Mouse (Mus musculus) CH12.LX (cell line): ENCODE data around the gene Bbs12. TPM values are rescaled to one million over a fixed set of nuclear protein-coding genes. Genes with fewer than 3 reads are reported as not detected.

Source experiments
- DNase-seq: peaks from one replicate; pipeline ENCODE4 v3.0.0-alpha.2; 2013; ENCODE audit errors: extremely low read depth
- H3K27ac ChIP-seq: 2 replicates; pipeline ENCODE4 v1.5.1; 2012; ENCODE audit warnings: low read depth, mild to moderate bottlenecking, control low read depth, moderate library complexity; ENCODE audit not compliant: insufficient read depth
- H3K27me3 ChIP-seq: replicated peaks from 2 replicates; pipeline ENCODE3; 2012; ENCODE audit warnings: inconsistent platforms
- H3K36me3 ChIP-seq, 2 experiments: replicated peaks in 1 of 2; 2 replicates each; pipeline versions ENCODE3 to v1.6.1; 2012; ENCODE audit warnings: inconsistent platforms in 1 of 2, low read length in 1 of 2, mild to moderate bottlenecking in 1 of 2, mixed read lengths in 1 of 2, moderate library complexity in 1 of 2; ENCODE audit not compliant: control insufficient read depth in 1 of 2, insufficient read depth in 1 of 2
- H3K4me1 ChIP-seq, 2 experiments: 2 replicates each; pipeline ENCODE4 v1.6.1; 2012; ENCODE audit warnings: inconsistent platforms in 1 of 2, moderate library complexity in 1 of 2; ENCODE audit not compliant: insufficient read depth in 2 of 2, control insufficient read depth in 1 of 2
- H3K4me2 ChIP-seq: 2 replicates; pipeline ENCODE4 v1.6.1; 2012; ENCODE audit warnings: low read depth, mild to moderate bottlenecking, control low read depth; ENCODE audit not compliant: poor library complexity, insufficient read depth, severe bottlenecking
- H3K4me3 ChIP-seq, 3 experiments: fragments of 150-350 bp in 1 of 3; sonication (generic) in 1 of 3; replicated peaks in 1 of 3; 2 replicates each; pipeline versions ENCODE3 to v1.5.1; 2011 to 2012; ENCODE audit warnings: low read depth in 2 of 3, low read length in 2 of 3, mild to moderate bottlenecking in 2 of 3, moderate library complexity in 2 of 3, control low read depth in 1 of 3, improper control_type of control experiment in 1 of 3, inconsistent platforms in 1 of 3, mixed read lengths in 1 of 3; ENCODE audit not compliant: poor library complexity in 1 of 3
- H3K79me2 ChIP-seq: replicated peaks from 2 replicates; pipeline ENCODE4 v1.6.1; 2012; ENCODE audit warnings: mild to moderate bottlenecking, moderate library complexity; ENCODE audit not compliant: control insufficient read depth, poor library complexity, insufficient read depth, severe bottlenecking; ENCODE audit errors: extremely low read depth
- H3K9ac ChIP-seq: 2 replicates; pipeline ENCODE4 v1.6.1; 2012; ENCODE audit warnings: low read depth, mild to moderate bottlenecking, control low read depth, moderate library complexity; ENCODE audit not compliant: insufficient read depth
- H3K9me3 ChIP-seq: replicated peaks from 2 replicates; pipeline ENCODE3; 2012; ENCODE audit warnings: low read length, inconsistent platforms, mixed read lengths
- BHLHE40 ChIP-seq: IDR thresholded peaks from 2 replicates; pipeline ENCODE4 v1.6.1; 2011; ENCODE audit warnings: mild to moderate bottlenecking, low read depth, low read length, improper control_type of control experiment
- CHD2 ChIP-seq: IDR thresholded peaks from 2 replicates; pipeline ENCODE4 v1.6.1; 2011; ENCODE audit warnings: low read length, improper control_type of control experiment
- CTCF ChIP-seq, 2 experiments: IDR thresholded peaks in 1 of 2; conservative IDR thresholded peaks in 1 of 2; 2 replicates each; pipeline ENCODE4 v1.5.1; 2011 to 2012; ENCODE audit warnings: low read depth in 2 of 2, low read length in 2 of 2, improper control_type of control experiment in 1 of 2, inconsistent platforms in 1 of 2, mild to moderate bottlenecking in 1 of 2, moderate library complexity in 1 of 2
- ELF1 ChIP-seq: IDR thresholded peaks from 2 replicates; pipeline ENCODE4 v1.6.1; 2014; ENCODE audit warnings: low read depth, mild to moderate bottlenecking, inconsistent platforms, low read length, improper control_type of control experiment
- GABPA ChIP-seq: IDR thresholded peaks from 2 replicates; pipeline ENCODE4 v1.6.1; 2012; ENCODE audit warnings: low read depth, low read length, improper control_type of control experiment, inconsistent platforms; ENCODE audit not compliant: insufficient replicate concordance
- HCFC1 ChIP-seq: IDR thresholded peaks from 2 replicates; pipeline ENCODE4 v1.6.1; 2012; ENCODE audit warnings: low read depth, mild to moderate bottlenecking, inconsistent platforms, low read length, improper control_type of control experiment
- IRF4 ChIP-seq: IDR thresholded peaks from 2 replicates; pipeline ENCODE4 v1.6.1; 2014; ENCODE audit warnings: low read depth, mild to moderate bottlenecking, inconsistent platforms, low read length, improper control_type of control experiment
- JUND ChIP-seq: conservative IDR thresholded peaks from 2 replicates; pipeline ENCODE4 v1.6.1; 2011; ENCODE audit warnings: low read depth, low read length, improper control_type of control experiment
- MAX ChIP-seq: IDR thresholded peaks from 2 replicates; pipeline ENCODE4 v1.6.1; 2011; ENCODE audit warnings: low read length, improper control_type of control experiment
- MAZ ChIP-seq: IDR thresholded peaks from 2 replicates; pipeline ENCODE4 v1.6.1; 2012; ENCODE audit warnings: low read depth, mild to moderate bottlenecking, inconsistent platforms, low read length, improper control_type of control experiment, moderate library complexity
- MEF2A ChIP-seq: IDR thresholded peaks from 2 replicates; pipeline ENCODE4 v1.6.1; 2014; ENCODE audit warnings: low read depth, mild to moderate bottlenecking, inconsistent platforms, low read length, improper control_type of control experiment, borderline replicate concordance
- MXI1 ChIP-seq: IDR thresholded peaks from 2 replicates; pipeline ENCODE4 v1.6.1; 2011; ENCODE audit warnings: mild to moderate bottlenecking, low read depth, low read length, improper control_type of control experiment
- MYC ChIP-seq: IDR thresholded peaks from 2 replicates; pipeline ENCODE4 v1.6.1; 2011; ENCODE audit warnings: low read depth, mild to moderate bottlenecking, improper control_type of control experiment, low read length
- NRF1 ChIP-seq: IDR thresholded peaks from 2 replicates; pipeline ENCODE4 v1.6.1; 2014; ENCODE audit warnings: low read depth, mild to moderate bottlenecking, inconsistent platforms, low read length, improper control_type of control experiment, moderate library complexity
- POLR2AphosphoS2 ChIP-seq: IDR thresholded peaks from 2 replicates; pipeline ENCODE4 v1.6.1; 2011; ENCODE audit warnings: low read depth, low read length, improper control_type of control experiment
- RAD21 ChIP-seq: IDR thresholded peaks from 2 replicates; pipeline ENCODE4 v1.6.1; 2011; ENCODE audit warnings: low read depth, mild to moderate bottlenecking, low read length, improper control_type of control experiment, moderate library complexity
- SIN3A ChIP-seq: IDR thresholded peaks from 2 replicates; pipeline ENCODE4 v1.6.1; 2012; ENCODE audit warnings: low read length, improper control_type of control experiment, inconsistent platforms
- SMC3 ChIP-seq: IDR thresholded peaks from 2 replicates; pipeline ENCODE4 v1.6.1; 2011; ENCODE audit warnings: low read depth, low read length, improper control_type of control experiment
- TBP ChIP-seq: conservative IDR thresholded peaks from 2 replicates; pipeline ENCODE4 v1.6.1; 2011; ENCODE audit warnings: low read depth, low read length, improper control_type of control experiment
- USF2 ChIP-seq: conservative IDR thresholded peaks from 2 replicates; pipeline ENCODE4 v1.6.1; 2011; ENCODE audit warnings: low read depth, low read length, improper control_type of control experiment
- ZC3H11A ChIP-seq: IDR thresholded peaks from 2 replicates; pipeline ENCODE4 v1.6.1; 2012; ENCODE audit warnings: low read depth, mild to moderate bottlenecking, inconsistent platforms, low read length, improper control_type of control experiment
- ZKSCAN1 ChIP-seq: IDR thresholded peaks from 2 replicates; pipeline ENCODE4 v1.6.1; 2012; ENCODE audit warnings: low read depth, inconsistent platforms, low read length, improper control_type of control experiment, borderline replicate concordance
- ZNF384 ChIP-seq: IDR thresholded peaks from 2 replicates; pipeline ENCODE4 v1.6.1; 2012; ENCODE audit warnings: low read depth, low read length, improper control_type of control experiment, inconsistent platforms
- dilution Hi-C: fragments of 300-500 bp; cut with MboI; formaldehyde crosslinking; loops from 2 replicates; pipeline ENCODE4 v1.14.3; 2020; ENCODE audit warnings: low sequenced_read_pairs; ENCODE audit not compliant: extremely low pct_unique_long_range_greater_than_20kb, extremely low pct_ligation_motif_present
- in situ Hi-C: fragments of 300-500 bp; cut with MboI; formaldehyde crosslinking; loops from 3 replicates; pipeline ENCODE4 v1.14.3; 2019; ENCODE audit warnings: low sequenced_read_pairs, low pct_ligation_motif_present, low pct_unique_long_range_greater_than_20kb, mixed read lengths
- polyA plus RNA-seq: library from polyadenylated mRNA; unstranded; fragments of >175 nt; gene quantifications from 2 replicates; pipeline ENCODE4 v1.2.1, GENCODE M21; 2012; ENCODE audit warnings: low read depth; ENCODE audit not compliant: insufficient read length
- total RNA-seq, 2 experiments: library from RNA; depleted of rRNA; stranded (reverse); fragments of 300-350 nt in 1 of 2; fragments of >200 nt in 1 of 2; gene quantifications; 2 replicates each; pipeline ENCODE4 v1.2.3; 2012 to 2014

The Bbs12 gene
- total and polyA plus RNA-seq, 3 experiments: 3.2 to 8.3 (median 4.0) TPM

- no peak for TF ChIP-seq JUND
- peak; percentile 47 to 73 for TF ChIP-seq CTCF (conservative IDR thresholded peaks at IDR 0.05 in 1 of 2, IDR thresholded peaks at IDR 0.05 in 1 of 2; ENCODE audit: low read depth in 2 of 2, low read length in 2 of 2)
- peak; percentile 16; the same call in 1 of the 2 replicates for TF ChIP-seq ZC3H11A
- TF ChIP-seq BHLHE40: no peak
- TF ChIP-seq POLR2AphosphoS2: no peak
- TF ChIP-seq SIN3A: no peak
- no peak for TF ChIP-seq NRF1
- TF ChIP-seq HCFC1: no peak
- no peak for TF ChIP-seq IRF4
- peak; percentile 80 for TF ChIP-seq SMC3
- TF ChIP-seq ZKSCAN1: no peak
- no peak for TF ChIP-seq GABPA
- TF ChIP-seq RAD21: peak; percentile 72
- no peak for TF ChIP-seq CHD2
- TF ChIP-seq, all 38 proteins: peak for 4
- Histone ChIP-seq H3K4me3 (no peak overlapping the region), H3K9ac (no peak overlapping the region), H3K36me3 (no peaks in the 10 kb centered on the region), H3K4me2 (no peak overlapping the region), H3K27me3 (peaks cover 4% of the 10 kb centered on the region), H3K79me2 (no peaks in the 10 kb centered on the region), H3K27ac (no peak overlapping the region), H3K4me1 (peaks cover 0 to 4% of the 10 kb centered on the region in 2 experiments; a peak in 3 of 4 replicates), H3K9me3 (no peaks in the 10 kb centered on the region)
- dilution Hi-C loops: no loop called here
- DNase-seq: peak; percentile 58
- in situ Hi-C loops: no loop called here
Observed at GRCm38 (mm10) chr3:37341110-37341509, 28.8 kb downstream of the Bbs12 start.

GRCm38 (mm10) chr3:37342811-37343210 lies 30.5 kb downstream of the Bbs12 start:
- TF ChIP-seq CTCF (conservative IDR thresholded peaks at IDR 0.05 in 1 of 2, IDR thresholded peaks at IDR 0.05 in 1 of 2; ENCODE audit: low read depth in 2 of 2, low read length in 2 of 2) (no peak), ELF1 (no peak), TBP (no peak), MYC (no peak), ZNF384 (no peak), MAZ (no peak), MAX (no peak), BHLHE40 (no peak), MXI1 (no peak), JUND (no peak), CHD2 (no peak), POLR2AphosphoS2 (no peak), MEF2A (no peak), USF2 (no peak)
- TF ChIP-seq, all 38 proteins: peak for 0
- Histone ChIP-seq H3K9ac (no peak overlapping the region), H3K36me3 (no peaks in the 10 kb centered on the region), H3K27ac (no peak overlapping the region), H3K9me3 (no peaks in the 10 kb centered on the region), H3K79me2 (no peaks in the 10 kb centered on the region), H3K4me1 (peaks cover 0 to 4% of the 10 kb centered on the region in 2 experiments; a peak in 3 of 4 replicates), H3K4me2 (no peak overlapping the region), H3K27me3 (peaks cover 4% of the 10 kb centered on the region), H3K4me3 (no peak overlapping the region)
- DNase-seq: no peak
- in situ Hi-C loops: no loop called here
- dilution Hi-C loops: no loop called here
